Mouse (Mus musculus): ENCODE data around the gene Lenep.
"Not testable (repeated sequence)": the region's sequence is repeated elsewhere in the genome, so short reads cannot be mapped to it uniquely, and the experiment has no call there.

The Lenep gene

GRCm38 (mm10) chr3:89402693-89403092, at the start of gene Lenep:
Gene Lenep, minus strand, starts transcription at chr3:89402793.
- DNase-seq (ENCODE audit: low spot score in 2 of 2) = no peak

GRCm38 (mm10) chr3:89451916-89452315, 49.3 kb upstream of the Lenep start:
- DNase-seq (ENCODE audit: low spot score in 2 of 2) = no peak

- DNase-seq (ENCODE audit: low spot score in 2 of 2) = peak; percentile 75 to 79
These were observed 46.9 kb upstream of the Lenep start for GRCm38 (mm10) chr3:89449541-89449940.

- no peak for DNase-seq (ENCODE audit: low spot score in 2 of 2)
These were observed 46.3 kb upstream of the Lenep start for GRCm38 (mm10) chr3:89448720-89449537.

- no peak for DNase-seq (ENCODE audit: low spot score in 2 of 2)
These were observed 38.1 kb upstream of the Lenep start for GRCm38 (mm10) chr3:89440691-89441090.

GRCm38 (mm10) chr3:89437269-89437668, 34.7 kb upstream of the Lenep start:
- peak in 1 of 2 experiments; percentile 40 for DNase-seq (ENCODE audit: low spot score in 2 of 2)

- no peak for DNase-seq (ENCODE audit: low spot score in 2 of 2)
These were observed 33.9 kb upstream of the Lenep start, which contains the start of gene Pbxip1 for GRCm38 (mm10) chr3:89436176-89437113. Gene Pbxip1, plus strand, starts transcription at chr3:89436706.

- no peak for DNase-seq (ENCODE audit: low spot score in 2 of 2)
These were observed 32.4 kb upstream of the Lenep start for GRCm38 (mm10) chr3:89435041-89435440.

DNA sequence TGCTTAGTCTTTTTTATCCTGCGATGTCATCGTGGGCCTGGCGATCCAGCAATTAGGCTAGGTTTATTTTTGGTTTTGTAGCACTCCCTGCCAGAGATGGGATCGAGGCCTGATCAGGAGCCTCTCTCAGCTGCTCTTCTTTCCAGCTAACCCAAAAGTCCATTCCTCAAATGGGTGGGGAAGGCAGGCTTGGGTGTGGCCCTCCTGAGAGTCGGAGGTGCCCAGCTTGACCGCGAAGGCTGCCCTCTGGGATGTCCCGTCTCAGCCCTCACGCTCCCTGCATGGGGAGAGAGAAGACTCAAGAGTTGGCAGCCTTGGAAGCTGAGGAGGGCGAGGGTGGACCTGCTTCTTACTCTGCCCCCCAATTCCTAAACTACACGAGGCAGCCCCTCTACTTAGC, 31.9 kb upstream of the Lenep start:
- DNase-seq (ENCODE audit: low spot score in 2 of 2) = no peak

DNA sequence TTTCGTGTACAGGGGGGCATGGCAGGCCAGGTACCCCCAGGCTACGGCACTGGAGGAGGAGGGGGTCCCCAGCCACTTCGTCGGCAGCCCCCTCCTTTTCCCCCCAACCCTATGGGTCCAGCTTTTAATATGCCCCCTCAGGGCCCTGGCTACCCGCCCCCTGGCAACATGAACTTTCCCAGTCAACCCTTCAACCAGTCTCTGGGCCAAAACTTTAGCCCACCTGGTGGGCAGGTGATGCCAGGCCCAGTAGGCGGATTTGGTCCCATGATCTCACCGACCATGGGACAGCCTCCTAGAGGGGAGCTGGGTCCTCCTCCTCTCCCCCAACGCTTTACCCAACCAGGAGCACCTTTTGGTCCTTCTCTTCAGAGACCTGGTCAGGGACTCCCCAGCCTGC, 30.0 kb upstream of the Lenep start:
- no peak for DNase-seq (ENCODE audit: low spot score in 2 of 2)

GRCm38 (mm10) chr3:89430171-89431159, 27.9 kb upstream of the Lenep start, which contains the start of gene Pygo2:
Gene Pygo2, plus strand, starts transcription at chr3:89430214.
- DNase-seq (ENCODE audit: low spot score in 2 of 2) = peak; percentile 94 to 96

DNA sequence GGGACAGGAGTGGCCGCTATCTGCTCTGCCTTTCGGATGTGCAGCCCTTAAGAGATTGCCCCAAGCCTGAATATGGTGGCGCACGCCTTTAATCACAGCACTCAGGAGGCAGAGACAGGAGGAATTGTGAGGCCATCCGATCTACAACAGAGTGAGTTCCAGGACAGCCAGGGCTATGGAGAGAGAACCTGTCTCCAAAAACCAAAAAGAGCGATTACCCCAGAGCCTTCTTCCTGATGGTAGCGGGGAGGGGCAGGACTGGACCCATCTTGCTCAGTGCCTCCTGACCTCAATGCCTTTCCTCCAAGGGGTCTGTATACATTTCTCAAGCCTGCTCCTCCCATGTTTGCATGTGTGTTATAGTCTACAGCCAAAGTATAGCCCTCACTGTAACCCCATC, 26.4 kb upstream of the Lenep start:
- not testable (repeated sequence) for DNase-seq (ENCODE audit: low spot score in 2 of 2)

GRCm38 (mm10) chr3:89425876-89426275, 23.3 kb upstream of the Lenep start:
- DNase-seq (ENCODE audit: low spot score in 2 of 2) = no peak

DNA sequence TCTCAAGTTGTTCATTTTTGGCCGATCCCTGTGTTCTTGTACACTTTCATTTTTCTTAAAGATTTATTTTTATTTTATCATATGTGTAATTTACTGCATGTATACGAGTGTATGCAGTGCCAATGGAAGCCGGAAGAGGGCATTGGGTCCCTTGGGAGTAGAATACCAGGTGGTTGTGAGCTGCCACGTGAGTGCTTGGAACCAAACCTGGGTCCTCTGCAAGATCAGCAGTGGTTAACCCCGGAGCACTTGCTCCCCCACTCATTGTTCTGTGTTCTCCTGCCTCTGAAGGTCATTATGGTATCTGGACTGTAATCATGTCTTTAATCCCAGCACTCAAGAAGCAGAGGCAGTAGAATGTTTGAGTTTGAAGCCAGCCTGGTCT, 22.5 kb upstream of the Lenep start:
- DNase-seq (ENCODE audit: low spot score in 2 of 2) = no peak

- no peak for DNase-seq (ENCODE audit: low spot score in 2 of 2)
These were observed 22.0 kb upstream of the Lenep start for GRCm38 (mm10) chr3:89424416-89425140.

GRCm38 (mm10) chr3:89422556-89423205, 20.1 kb upstream of the Lenep start:
- DNase-seq (ENCODE audit: low spot score in 2 of 2) = no peak

DNA sequence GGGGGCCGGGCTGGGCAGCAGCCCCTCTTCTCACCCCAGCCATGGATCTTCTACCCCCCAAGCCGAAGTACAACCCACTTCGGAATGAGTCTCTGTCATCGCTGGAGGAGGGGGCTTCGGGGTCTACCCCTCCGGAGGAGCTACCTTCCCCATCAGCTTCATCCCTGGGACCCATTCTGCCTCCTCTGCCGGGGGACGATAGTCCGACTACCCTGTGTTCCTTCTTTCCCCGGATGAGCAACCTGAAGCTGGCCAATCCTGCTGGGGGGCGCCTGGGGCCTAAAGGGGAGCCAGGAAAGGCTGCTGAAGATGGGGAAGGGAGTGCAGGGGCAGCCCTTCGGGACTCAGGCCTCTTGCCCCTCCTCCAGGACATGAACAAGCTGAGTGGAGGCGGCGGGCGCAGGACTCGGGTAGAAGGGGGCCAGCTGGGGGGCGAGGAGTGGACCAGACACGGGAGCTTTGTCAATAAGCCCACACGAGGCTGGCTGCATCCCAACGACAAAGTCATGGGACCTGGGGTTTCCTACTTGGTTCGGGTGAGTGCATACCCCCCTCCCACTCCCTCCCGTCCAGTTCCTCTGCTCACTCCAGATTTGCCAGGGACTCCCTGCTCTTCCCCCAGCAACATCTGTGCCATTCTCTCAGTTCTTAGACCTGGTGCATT, 19.3 kb upstream of the Lenep start:
- DNase-seq (ENCODE audit: low spot score in 2 of 2) = no peak

DNA sequence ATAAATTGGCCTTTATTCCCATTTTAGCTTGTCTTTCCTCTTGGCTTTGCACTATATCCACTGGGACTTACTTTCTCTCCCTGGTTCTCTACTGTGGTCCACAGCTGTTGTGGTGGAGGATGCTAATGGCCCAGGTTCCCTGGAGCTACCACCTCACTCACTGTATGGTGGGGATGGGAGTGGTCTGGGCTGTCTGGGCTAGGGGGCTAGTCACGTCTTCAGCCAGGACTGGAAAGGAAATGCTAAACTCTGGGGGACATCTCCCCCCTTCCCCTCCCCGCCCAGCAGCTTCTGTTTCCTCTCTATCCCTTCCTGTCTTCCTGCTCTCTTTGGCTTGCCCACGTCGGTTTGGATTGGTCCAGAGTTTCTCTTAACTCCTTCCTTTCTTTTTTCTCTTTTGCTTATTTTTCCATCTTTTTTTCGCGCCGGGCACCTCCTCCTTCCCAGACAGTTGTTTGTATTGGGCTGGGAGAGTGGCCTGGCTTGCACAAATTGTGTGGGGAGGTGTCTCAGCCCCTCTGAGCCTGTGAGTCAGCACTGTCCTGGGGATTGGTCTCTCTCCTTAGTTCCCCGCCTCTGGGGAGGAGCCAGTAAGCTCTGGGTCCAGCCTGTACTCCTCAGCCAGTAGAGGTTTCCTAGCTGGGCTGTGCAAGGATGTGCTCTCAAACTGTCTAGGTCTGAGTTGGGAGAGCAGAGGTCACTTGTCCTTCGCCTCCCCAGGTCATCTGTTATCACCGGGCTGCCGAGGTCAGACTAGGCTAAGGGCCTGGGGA, 18.6 kb upstream of the Lenep start:
- DNase-seq (ENCODE audit: low spot score in 2 of 2) = peak; percentile 64 to 75

DNA sequence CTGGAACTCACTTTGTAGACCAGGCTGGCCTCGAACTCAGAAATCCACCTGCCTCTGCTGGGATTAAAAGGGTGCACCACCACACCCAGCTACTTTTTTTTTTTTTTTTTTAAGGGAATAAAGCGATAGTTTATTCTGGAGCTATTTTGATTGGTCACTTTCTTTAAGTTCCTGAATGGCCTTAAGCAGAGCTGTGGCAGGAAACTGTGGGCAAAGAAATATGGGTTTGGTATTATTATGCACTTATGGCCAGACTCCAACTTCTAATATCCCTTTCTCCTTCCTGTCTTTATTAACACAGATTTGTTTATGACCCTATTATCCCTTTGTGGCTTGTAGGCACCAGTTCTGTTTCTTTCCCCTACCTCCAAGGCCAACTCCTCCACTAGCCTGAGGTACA, 17.8 kb upstream of the Lenep start:
- no peak for DNase-seq (ENCODE audit: low spot score in 2 of 2)
